Mouse (Mus musculus) ES-E14 (cell line): ENCODE data around the gene Hist2h2ac.

ENCODE experiments used
- HCFC1 ChIP-seq: IDR thresholded peaks from 2 replicates; pipeline ENCODE4 v1.6.1; 2012; ENCODE audit warnings: low read length, inconsistent platforms, borderline replicate concordance; ENCODE audit not compliant: insufficient read depth
- ZC3H11A ChIP-seq: IDR thresholded peaks from 2 replicates; pipeline ENCODE4 v1.6.1; 2012; ENCODE audit warnings: low read depth, mild to moderate bottlenecking, inconsistent platforms, low read length, borderline replicate concordance

GRCm38 (mm10) chr3:96230910-96231757 is 10.5 kb upstream of the Hist2h2ac start:
- TF ChIP-seq HCFC1, result no peak
- TF ChIP-seq ZC3H11A, result no peak
